Mouse (Mus musculus) neural tube, embryonic 10.5 days (tissue): Measurements from ENCODE around the gene Ccr6.

ENCODE experiments used
- DNase-seq: peaks from one replicate; pipeline ENCODE4 v3.0.0-alpha.2; 2017; ENCODE audit warnings: low spot score; ENCODE audit errors: extremely low spot score

Gene Ccr6

DNA sequence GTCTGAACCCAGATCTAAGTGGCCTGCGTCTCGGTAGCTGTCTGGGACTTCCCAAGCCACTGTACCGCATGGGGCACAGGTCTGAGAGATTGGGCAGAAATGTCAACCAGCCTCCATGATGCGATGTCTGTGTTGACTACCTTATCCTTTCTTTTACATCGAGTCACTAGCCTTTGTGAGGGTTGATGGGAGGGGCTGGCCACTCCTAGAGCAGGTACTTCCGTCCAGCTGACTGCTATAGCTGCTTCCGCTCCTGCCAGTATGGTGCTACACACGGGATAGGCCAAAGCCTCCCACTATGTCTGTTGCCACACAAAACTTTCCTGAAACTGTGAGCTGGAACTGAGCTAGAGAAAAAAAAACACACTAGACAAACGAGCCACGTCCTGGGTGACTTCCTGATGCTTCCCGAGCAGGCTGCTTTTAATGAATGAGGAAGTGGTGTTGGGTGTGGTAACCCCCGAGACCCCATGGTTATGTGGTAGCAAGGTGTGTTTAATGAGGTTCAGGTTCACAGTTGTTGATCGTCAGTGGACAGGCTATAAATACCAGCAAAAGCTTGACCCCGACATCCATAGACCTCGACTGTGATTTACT is 2.1 kb upstream of the Ccr6 start:
- DNase-seq = no peak

DNA sequence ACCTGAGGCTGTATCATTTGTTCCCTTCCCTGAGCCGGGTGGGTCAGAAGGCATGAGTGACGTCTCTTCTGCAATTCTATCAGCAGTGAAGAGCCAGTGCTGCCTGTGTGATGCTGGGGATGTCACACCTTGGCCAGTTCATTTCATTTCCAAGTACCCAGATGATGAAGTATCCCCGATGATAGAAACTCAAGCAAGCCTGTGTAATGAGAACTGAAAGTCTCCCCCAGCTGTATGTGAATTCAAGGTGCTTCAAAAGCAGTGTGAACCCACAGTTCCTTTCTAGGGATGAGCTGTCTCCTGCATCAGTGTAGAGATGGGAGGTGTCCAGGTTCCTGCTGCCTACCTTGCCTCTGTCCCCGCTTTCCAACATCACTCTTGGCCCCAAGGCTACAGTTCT is 1.3 kb upstream of the Ccr6 start:
- DNase-seq = no peak

DNA sequence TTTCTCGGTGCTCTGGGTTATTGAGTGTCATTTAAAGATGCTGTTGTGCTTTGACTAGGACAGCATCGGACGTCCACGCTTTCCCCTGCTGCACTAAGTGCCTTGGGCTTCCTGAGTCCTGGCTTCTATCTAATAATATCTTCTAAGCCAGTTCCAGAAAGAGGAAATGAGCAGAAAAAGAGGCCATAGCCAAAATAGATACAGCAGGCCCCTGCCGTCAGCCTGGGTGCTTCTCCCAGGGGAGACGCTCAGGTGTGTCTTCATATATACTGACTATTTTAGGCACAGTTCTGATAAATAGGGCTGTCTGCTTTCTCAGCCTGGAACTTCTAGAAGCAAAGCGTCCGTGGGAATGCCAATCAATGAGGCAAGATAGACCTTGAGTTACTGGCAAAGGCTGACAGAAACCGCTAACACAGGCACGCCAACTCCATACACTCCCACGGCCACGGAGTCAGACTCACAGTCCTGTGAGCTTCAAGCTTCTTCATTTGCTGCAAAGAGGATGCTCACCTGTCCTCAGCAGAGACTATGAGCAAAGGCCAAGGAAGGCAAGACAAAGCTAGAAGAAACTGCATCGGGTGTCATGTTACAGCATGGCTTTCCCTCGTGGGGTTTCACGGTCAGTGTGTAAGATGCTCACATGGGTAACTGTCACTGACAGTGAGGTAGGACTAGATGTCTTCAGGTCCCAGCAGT is 2.3 kb downstream of the Ccr6 start:
- DNase-seq = no peak

DNA sequence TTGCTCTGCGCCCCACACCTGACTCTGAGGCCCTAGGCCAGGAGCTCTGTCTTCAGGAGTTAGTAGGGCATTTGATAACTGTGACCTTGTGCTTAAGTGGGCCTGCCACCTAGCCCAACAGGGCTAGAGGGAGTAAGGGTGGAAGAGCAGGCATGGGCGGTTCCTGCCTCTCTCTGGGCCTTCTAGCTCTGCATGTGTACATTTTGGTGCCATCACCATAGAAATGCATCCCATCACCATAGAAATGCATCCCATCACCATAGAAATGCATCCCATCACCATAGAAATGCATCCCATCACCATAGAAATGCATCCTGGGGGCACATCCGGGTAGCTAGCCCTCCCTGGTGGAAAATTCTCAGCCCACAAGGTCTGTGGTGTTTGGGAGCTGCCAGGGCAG is 3.7 kb downstream of the Ccr6 start:
- no peak for DNase-seq

DNA sequence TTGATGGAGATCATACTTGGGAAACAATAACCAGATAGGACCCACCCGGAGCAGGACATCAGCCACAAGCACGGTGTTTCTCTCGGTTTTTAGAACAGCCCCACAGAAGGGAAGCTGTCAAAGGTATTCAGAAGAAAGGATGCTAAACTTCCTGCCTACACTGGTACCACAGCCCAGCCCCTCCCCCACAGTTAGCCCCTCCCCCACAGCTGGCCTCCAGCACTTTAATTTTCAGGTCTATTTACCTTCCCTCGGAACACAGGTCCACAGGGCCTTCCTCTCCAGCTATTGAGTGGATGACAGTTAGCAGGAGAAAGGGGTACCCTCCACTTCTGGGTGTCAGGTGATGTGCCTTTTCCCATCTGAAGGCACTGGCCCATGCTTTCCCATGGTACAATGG is 4.7 kb downstream of the Ccr6 start:
- no peak for DNase-seq

DNA sequence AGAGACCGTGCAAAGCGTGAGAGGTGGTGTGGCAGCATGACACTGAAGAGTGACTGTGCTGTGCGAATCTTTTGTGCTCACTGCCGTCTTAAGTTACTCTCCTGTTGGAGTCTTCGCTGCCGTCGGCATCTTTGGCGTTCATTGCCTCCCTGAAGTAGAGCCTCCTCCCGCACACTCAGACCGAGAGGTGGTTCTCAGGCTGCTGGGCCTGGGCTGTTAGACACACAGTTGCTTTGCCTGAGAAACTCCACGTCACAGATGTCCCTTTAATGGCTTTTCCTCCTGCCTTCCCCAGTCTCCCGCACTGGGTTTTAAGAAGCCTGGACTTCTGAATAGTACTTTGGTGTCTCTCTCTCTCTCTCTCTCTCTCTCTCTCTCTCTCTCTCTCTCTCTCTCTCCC is 5.8 kb downstream of the Ccr6 start:
- DNase-seq = no peak

DNA sequence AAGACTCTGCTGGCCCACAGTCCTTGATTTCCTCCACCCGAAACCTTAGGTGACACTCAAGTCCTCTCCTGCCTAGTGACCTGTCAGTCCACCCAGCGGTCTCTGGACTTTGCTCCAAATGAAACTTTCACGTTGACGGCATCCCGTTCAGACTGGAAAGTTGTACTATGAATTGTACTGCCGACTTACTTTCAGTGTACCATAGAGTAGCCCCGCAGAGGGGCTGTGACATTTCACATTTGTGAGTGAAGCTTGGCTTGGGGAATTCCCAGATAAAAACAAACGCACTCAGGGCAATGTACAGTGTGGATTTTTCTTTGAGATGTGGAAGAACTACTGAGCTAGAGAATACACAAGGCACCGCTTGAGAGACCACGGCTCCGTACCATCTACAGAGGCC is 6.3 kb downstream of the Ccr6 start:
- no peak for DNase-seq

DNA sequence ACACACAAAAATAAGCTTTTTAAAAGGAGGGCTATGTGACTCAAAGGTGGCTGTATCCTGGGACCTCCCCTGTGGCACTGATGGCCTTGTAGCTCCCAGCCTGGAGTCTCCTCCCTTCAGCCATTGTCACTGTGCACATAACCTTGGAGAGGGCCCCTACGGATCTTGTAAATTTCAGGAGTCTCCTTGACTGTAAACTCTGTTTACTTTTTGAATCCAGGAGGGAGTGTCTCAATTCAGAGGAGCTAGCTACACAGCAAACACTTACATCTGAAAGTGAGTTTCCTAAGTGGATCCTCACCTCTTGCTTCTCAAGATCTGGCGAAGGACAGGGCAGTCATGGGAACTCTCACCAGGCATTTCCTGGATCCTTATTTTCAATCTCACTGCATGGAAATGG is 8.3 kb downstream of the Ccr6 start:
- DNase-seq = no peak

DNA sequence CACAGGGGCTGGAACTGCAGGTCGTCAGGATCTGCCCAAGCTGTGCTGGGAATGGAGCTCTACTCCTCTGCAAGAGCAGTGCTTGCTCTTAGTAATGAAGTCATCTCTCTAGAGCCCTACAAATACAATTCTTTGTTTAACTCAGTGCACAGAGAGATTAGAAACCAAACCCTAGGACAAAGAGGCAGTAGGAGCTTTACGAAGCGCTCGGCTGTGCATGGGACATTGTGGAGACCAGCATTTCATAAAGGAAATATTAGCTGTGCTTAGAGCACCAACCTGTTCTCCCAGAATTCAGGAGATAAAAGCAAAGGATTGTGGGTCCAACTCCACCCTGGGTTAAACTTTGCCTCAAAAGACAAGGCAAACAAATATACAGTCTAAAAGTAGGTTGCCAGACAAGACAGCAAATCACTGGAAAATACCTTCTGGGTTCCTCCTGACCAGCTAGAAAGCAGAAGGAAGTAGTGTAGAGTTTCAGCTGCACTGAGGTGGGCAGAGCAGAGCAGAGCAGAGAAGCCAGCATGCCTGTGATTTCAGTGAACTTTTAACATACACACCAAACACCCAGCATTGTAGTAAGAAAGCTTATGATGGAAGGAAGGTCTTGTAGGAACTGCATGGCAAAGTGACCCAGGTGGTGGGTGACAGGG is 10.4 kb downstream of the Ccr6 start:
- no peak for DNase-seq

DNA sequence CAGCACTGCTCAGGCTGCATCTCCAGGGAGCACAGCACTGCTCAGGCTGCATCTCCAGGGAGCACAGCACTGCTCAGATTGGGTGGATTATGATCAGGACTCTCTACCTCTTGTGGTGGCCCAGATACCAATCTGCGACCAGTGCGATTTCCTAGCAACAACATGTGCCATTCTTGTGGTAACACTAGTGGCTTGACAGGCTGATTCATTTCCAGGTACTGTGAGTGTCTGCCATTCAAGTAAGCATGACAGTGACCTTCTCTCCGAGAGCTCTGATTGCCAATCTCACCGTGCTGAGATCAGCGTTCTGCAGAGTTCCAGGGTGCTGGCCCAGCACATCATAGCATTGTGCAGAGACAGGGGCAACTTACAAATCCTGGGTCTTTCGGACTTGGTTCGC is 15.9 kb downstream of the Ccr6 start:
- DNase-seq = no peak

DNA sequence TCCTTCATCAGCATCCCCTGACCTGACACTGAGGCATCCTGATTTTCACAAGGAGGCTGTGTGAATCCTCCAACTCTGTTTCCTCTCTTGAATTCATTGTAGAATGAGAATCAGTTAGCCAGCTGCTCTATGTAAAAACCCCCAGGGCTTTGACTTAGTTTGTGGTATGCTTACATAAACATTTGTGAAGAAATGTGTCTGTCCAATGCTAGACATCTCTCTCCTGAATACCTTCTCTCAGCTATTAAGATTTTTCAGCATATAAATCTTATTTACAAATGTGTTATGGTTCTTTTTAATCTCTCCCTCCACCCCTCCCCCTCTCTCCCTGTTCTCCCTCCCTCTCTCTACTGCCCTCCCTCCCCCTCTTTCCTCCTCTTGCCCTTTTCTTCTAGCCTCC is 18.4 kb downstream of the Ccr6 start:
- no peak for DNase-seq

DNA sequence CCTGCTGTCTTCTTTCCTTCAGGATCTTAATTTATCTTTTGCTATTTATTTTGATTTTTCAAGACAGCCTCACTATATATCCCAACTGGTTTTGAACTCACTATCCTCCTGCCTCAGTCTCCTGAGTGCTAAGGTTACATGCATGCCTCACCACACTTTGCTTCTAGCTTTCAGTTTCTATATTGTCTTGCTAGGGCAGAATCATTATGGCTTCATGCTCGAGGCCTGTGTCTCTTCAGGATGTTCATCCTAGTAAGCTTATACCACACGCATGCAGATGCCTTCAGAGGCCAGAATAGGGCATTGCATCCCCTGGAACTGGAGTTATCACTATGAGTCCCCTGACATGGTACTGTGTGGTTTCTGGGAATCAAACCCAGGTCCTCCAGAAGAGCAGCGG is 19.1 kb downstream of the Ccr6 start:
- DNase-seq = no peak

DNA sequence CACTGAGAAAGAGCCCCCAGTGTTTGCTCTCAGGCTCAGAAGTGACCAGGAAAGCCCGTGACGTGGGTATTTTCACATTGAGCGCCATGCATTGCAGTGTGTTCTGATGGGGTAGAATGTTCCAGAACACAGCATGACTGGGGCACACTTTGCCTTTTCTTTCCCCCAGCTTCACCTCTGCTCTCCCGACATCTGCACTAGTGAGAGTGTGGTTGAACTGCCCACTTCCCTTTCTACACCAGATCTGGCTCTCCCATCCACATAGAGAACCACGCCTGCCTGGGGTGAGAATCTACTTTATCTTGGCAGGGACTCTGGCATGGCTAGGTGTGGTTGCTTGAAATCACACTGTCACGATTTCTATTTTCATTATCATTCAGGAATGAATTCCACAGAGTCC is 19.7 kb downstream of the Ccr6 start:
- no peak for DNase-seq

DNA sequence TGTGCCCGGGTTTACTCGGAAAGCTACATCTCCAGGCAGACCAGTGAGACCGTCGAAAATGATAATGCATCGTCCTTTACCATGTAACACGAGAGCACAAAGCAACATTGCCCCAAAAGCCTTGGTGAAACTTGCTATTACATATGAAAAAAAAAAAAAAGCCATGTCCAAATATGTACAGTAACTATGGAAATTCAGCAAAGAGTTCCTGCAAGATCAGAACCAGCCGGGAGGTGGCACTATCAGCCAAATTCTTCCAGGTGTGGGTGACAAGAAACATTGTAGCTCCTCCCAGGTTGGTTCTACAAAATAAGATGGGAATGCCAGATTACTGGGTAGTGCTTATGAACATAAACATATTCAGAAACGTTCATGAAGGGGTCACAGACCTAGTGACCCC is 21.1 kb downstream of the Ccr6 start:
- DNase-seq = no peak

DNA sequence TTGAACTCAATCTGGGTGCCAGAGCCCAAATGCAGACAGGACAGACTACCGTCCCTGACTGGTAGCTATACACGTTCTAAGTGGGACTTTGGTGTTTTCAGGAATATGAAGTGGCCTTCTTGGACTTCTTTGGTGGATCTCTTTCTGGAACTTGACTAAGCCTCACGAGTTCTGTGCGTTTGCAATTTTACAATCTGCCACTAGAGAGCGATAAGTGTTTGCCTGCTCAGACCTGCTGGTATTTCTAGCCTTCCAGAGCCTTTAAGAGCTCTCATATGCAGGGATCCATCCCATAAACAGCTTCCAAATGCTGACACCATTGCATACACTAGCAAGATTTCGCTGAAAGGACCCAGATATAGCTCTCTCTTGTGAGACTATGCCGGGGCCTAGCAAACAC is 28.8 kb downstream of the Ccr6 start:
- DNase-seq = peak; percentile 41

DNA sequence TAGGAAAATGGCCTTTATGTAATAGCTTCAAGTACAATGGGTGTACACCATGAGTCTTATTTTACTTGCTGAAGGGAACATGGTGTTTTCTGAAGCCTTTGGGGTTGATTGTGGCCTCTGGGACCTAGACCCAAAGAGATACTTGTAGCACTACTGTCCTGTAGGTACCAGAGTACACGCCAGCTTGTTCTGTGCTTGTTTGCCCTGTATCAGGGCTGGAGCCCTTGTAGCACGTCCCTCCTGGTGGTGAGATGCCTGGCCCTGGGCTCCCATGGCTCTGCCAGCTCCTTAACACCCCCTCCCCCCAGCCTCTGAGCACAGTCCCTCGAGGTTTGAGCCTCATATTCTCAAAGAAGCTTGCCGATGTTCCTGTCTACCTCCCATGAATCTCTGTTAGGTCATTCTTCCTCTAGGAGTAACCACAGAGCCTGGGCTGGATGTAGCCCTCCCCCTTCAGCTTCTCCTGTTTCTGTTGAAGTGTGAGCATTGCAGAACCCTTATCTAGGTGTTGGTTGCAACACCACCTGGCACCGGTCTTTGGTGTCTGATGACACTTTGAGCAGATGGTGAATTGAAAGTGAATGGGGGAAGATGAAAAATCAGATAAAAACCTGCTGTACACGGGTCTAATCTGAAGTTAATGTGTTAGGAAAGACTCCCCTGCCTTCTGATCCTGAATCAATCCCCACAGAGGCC is 36.4 kb downstream of the Ccr6 start:
- DNase-seq = no peak

DNA sequence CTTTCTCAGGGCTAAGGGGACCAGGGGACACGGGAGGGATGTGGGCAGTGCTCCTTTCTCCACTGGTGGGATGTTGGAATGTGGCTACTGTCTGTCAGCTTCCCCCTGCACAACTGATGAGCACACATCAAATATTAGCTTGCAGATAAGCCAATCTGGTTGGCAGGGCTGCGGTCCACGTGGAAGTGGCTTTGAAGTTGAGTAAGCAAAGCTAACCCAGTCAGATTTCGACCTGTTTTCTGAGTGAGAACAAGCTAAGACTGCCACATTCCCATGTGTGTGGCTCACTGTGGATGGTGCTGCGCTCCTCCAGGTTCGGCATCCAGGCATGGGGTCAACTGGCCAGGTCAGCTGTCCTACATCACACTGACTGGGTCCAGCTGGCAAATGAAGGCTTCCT is 37.1 kb downstream of the Ccr6 start:
- no peak for DNase-seq

DNA sequence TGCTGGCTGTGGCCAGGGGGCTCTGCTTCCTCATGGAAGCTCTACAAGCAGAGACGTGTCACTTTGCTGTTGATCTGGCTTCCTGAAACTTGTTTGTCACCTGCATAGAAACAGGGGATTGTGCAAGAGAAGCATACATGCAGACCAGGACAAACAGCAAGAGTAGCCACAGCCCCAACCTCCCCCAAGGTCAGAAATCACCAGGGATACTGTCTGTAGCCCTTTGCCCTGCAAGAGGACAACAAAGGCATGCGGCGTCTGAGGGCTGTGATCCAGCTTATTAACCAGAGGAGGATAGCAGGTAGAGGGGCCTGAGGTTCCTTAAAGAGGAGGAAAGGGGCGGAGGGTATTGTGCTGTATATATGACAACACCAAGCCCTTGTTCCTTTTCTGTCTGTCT is 40.2 kb downstream of the Ccr6 start:
- DNase-seq = no peak

DNA sequence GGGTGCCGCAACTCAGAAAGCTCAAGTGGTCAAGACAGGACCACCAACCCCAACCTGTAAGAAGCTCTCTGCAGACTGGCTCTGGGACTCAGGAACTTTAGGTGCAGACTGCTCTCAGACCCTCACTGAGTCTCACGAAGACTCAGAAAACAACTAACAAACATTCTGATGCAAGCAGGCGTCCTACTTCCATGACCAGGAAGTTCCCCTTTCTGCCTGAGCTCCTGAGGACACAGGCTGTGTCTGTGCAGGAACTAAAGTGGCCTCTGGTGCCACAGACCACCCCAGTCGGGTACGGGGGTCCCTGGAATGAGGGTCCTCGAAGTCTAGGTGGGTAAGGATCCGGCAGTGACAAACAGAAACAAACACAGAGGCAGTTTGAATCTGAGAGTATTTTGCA is 40.8 kb downstream of the Ccr6 start:
- no peak for DNase-seq

DNA sequence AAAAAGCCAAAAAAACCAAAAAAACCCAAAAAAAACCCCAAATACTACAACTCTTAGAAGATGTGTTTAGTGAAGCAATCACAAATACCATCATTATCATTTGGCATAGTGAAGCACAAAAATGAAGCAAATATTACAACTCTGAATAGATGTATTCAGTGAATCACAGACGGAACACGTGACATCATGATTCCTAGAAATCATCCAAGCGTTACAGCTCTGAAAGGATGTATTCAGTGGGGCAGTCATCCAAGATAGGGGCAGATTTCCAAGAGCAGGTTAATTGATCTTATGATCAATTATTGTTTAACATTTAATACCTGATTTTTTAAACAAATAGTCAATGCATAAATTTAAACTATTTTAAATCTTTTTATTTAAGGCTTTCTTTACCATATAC is 41.4 kb downstream of the Ccr6 start:
- no peak for DNase-seq

DNA sequence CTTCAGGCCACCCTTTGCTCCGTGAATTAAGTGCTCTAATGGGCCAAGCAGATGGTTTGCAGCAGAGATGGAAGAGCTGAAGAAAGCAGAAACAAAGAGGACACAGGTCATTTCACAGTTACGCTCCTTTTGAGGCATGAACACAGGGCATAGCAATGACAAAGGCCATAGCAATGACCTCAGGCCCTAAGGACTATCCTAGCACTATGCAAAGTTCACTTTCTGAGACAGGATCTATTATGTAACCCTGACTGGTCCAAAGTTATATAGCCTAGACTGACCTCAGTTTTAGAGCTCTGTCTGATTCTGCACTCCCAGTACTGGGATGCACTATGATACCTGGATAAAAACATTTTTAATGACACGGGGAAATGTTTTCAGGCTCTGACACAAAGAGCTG is 42.5 kb downstream of the Ccr6 start:
- DNase-seq = no peak

DNA sequence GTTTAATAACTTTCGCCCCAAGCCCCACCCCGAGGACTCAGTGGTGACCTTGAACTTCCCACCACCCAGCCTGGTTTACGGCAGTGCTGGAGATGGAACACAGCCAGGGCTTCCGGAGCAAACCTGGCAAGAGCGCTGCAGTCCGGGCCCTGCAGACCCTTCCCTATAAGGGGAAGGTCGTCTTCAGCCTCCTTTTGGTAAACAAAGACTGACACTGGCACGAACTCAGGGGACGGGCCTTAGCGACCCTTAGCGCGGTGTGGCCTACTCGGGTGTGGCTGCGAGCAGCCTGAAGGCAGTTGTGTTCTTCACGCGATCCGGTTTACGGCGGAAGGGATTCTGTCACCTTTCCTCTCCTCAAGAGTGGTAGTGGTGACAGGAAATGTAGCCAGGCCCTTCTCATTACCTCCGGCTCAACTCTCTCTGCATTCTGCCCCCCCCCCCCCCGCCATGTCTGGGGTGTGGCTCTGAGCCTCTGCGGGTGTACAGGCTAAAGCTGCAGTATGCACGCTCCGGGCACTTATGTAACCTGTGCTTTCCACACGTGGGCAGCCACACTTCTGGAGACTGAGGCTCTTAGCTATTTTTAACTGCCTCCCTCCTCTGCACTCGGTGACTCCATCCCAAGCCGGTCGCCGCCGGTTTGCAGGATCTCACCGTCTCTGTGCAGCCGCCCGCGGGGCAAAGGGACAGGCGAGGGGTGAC is 47.1 kb downstream of the Ccr6 start, which contains the start of gene Mpc1:
Gene Mpc1, plus strand, starts transcription at position 84 of the 705 bp plus-strand sequence.
- peak; percentile 65 for DNase-seq
